Mouse (Mus musculus): ENCODE results near the gene Pik3cd. TPM values are rescaled to one million over a fixed set of nuclear protein-coding genes. Genes with fewer than 3 reads are reported as not detected.
A peak's percentile ranks its signal among the peaks of the same experiment; 100 is the strongest.
"Not testable (repeated sequence)": the region's sequence is repeated elsewhere in the genome, so short reads cannot be mapped to it uniquely, and the experiment has no call there.

Gene Pik3cd
- polyA plus RNA-seq (2015; fragmentation: Nextera tagmentation; extraction: Ambion mirVana), result 5.5 and 7.8 TPM in 2 replicates

DNA sequence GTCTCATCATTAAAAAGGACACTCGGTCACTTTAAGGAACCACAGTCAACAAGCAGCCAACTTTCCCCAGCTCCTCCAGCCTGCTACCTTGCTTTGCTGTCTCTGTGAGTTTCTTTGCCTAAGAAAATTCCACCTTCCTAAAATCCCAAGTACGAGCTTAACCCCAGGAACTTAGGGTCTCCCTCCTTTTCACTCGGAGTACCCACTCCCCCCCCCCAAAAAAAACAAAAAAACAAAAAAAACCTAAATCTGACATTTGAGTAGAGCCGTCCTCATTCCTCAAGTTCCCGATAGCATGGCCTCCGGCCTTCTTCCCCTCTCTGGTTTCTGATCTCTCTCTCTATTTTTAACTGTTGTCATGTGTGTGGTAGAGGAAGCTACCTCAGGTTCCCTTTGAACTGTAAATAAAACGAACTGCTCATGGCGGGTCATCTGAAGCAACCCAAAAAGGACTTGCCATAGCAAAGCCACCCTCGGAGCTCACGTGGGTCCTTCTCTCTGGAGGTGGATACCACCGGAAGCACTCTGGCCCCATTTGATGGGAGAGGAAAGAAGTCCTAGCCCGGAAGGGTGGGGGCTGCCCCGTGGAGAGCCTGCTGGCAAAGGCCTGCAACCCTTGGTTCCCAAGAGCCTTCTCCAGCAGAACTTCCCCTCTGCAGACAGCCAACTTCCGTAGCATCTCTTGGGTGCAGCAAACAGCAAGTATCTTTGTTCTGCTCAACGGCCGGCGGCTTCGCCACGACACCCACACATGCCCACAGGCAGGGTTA is at the start of gene Pik3cd:
Gene Pik3cd, minus strand, starts transcription at position 362 of the 770 bp plus-strand sequence.
- no peak within 1 kb of the TSS for H3K4me3 ChIP-seq (ENCODE audit: low read length)
- WGBS, result 44% methylated on average over 19 of the region's 19 CpGs
- H3K27ac ChIP-seq (ENCODE audit: low read length), result peak within 1 kb of the TSS; percentile 7; the same call in 1 of the 2 replicates
- no peaks in the 10 kb centered on the region for H3K36me3 ChIP-seq (ENCODE audit: control insufficient read depth, insufficient read depth)
- 0 out of 2 replicates have a peak, but pooled peaks cover 2% of the 10 kb centered on the region for H3K27me3 ChIP-seq (ENCODE audit: control insufficient read depth, insufficient read depth, low read length)
- no peaks in the 10 kb centered on the region for H3K9me3 ChIP-seq (replicated peaks; ENCODE audit: control insufficient read depth, low read length)
- H3K9ac ChIP-seq (ENCODE audit: low read length), result no peak within 1 kb of the TSS
- peak within 1 kb of the TSS; percentile 1 for H3K4me2 ChIP-seq (ENCODE audit: low read depth, low read length)
- ATAC-seq (replicated peaks; ENCODE audit: extremely low read depth, insufficient read depth, low FRiP score), result no peak
- peaks cover 9% of the 10 kb centered on the region; the same call in 1 of the 2 replicates for H3K4me1 ChIP-seq (ENCODE audit: control insufficient read depth, insufficient read depth, low read length)

DNA sequence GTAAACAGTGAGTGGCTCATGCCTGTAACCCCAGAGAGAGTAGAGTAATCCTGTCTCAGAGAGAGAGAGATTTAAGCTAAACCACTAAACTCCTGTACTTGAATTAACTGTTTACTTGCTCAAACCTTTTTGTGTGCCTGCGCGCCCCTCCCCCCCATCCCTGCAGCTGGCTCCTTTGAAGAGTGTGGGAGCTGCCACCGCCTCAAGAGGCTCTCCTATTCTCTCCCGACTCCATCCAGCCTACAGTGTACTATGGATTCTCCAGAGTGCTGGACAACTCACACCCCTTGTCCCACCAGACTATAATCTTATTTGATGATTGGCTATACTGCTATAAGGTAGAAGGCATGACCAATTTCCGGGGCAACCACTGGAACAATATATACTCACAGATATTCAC is 48.3 kb upstream of the Pik3cd start:
- no peaks in the 10 kb centered on the region for H3K4me1 ChIP-seq (ENCODE audit: control insufficient read depth, insufficient read depth, low read length)
- no peak overlapping the region for H3K4me3 ChIP-seq (ENCODE audit: low read length)
- no peak overlapping the region for H3K27ac ChIP-seq (ENCODE audit: low read length)
- ATAC-seq (replicated peaks; ENCODE audit: extremely low read depth, insufficient read depth, low FRiP score), result no peak
- no peak overlapping the region for H3K4me2 ChIP-seq (ENCODE audit: low read depth, low read length)
- H3K9ac ChIP-seq (ENCODE audit: low read length), result no peak overlapping the region
- no peaks in the 10 kb centered on the region for H3K27me3 ChIP-seq (ENCODE audit: control insufficient read depth, insufficient read depth, low read length)
- no peaks in the 10 kb centered on the region for H3K36me3 ChIP-seq (ENCODE audit: control insufficient read depth, insufficient read depth)
- 46% methylated on average over 5 of the region's 5 CpGs for WGBS
- no peaks in the 10 kb centered on the region for H3K9me3 ChIP-seq (replicated peaks; ENCODE audit: control insufficient read depth, low read length)

GRCm38 (mm10) chr4:149749663-149750015 is 47.3 kb upstream of the Pik3cd start:
- H3K4me3 ChIP-seq (ENCODE audit: low read length); H3K27ac ChIP-seq (ENCODE audit: low read length); H3K36me3 ChIP-seq (ENCODE audit: control insufficient read depth, insufficient read depth); H3K9ac ChIP-seq (ENCODE audit: low read length); H3K9me3 ChIP-seq (replicated peaks; ENCODE audit: control insufficient read depth, low read length); H3K4me1 ChIP-seq (ENCODE audit: control insufficient read depth, insufficient read depth, low read length); H3K27me3 ChIP-seq (ENCODE audit: control insufficient read depth, insufficient read depth, low read length); H3K4me2 ChIP-seq (ENCODE audit: low read depth, low read length); ATAC-seq (replicated peaks; ENCODE audit: extremely low read depth, insufficient read depth, low FRiP score): not testable (repeated sequence)
- WGBS, result 89% methylated on average over 3 of the region's 3 CpGs

GRCm38 (mm10) chr4:149749003-149749662 is 46.8 kb upstream of the Pik3cd start:
- 89% methylated on average over 18 of the region's 18 CpGs for WGBS

DNA sequence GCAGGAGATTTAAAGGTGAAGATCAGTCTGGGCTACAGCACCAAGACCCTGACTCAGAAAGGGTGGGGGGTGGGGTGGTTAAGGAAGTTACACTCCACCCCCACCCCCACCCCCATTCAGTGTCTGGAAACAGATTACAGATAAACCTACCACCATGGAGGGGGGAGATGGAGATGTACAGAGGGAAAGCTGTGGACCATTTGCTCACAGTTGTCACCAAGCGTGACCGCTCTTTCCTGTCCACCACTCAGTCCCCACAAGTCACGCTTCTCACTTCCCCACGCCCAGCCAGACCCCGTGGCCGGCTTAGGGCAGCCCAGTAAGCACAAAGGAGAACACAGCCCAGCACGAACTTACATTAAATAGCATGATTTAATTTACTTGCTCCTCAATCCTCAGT is 41.7 kb upstream of the Pik3cd start:
- Histone ChIP-seq H3K4me1 (ENCODE audit: control insufficient read depth, insufficient read depth, low read length) (no peaks in the 10 kb centered on the region), H3K27me3 (ENCODE audit: control insufficient read depth, insufficient read depth, low read length) (no peaks in the 10 kb centered on the region), H3K9ac (ENCODE audit: low read length) (no peak overlapping the region), H3K9me3 (replicated peaks; ENCODE audit: control insufficient read depth, low read length) (no peaks in the 10 kb centered on the region), H3K4me3 (ENCODE audit: low read length) (no peak overlapping the region), H3K27ac (ENCODE audit: low read length) (no peak overlapping the region), H3K36me3 (ENCODE audit: control insufficient read depth, insufficient read depth) (no peaks in the 10 kb centered on the region), H3K4me2 (ENCODE audit: low read depth, low read length) (no peak overlapping the region)
- ATAC-seq (replicated peaks; ENCODE audit: extremely low read depth, insufficient read depth, low FRiP score), result no peak
- 73% methylated on average over 7 of the region's 7 CpGs for WGBS

More at GRCm38 (mm10) chr4:149749003-149749662, 46.8 kb upstream of the Pik3cd start:
- H3K9me3 ChIP-seq (replicated peaks; ENCODE audit: control insufficient read depth, low read length), result no peaks in the 10 kb centered on the region
- no peak overlapping the region for H3K9ac ChIP-seq (ENCODE audit: low read length)
- no peaks in the 10 kb centered on the region for H3K4me1 ChIP-seq (ENCODE audit: control insufficient read depth, insufficient read depth, low read length)
- H3K27ac ChIP-seq (ENCODE audit: low read length), result no peak overlapping the region
- no peaks in the 10 kb centered on the region for H3K27me3 ChIP-seq (ENCODE audit: control insufficient read depth, insufficient read depth, low read length)
- no peak overlapping the region for H3K4me3 ChIP-seq (ENCODE audit: low read length)
- H3K36me3 ChIP-seq (ENCODE audit: control insufficient read depth, insufficient read depth), result no peaks in the 10 kb centered on the region
- no peak for ATAC-seq (replicated peaks; ENCODE audit: extremely low read depth, insufficient read depth, low FRiP score)
- no peak overlapping the region for H3K4me2 ChIP-seq (ENCODE audit: low read depth, low read length)

GRCm38 (mm10) chr4:149742011-149742530 is 39.7 kb upstream of the Pik3cd start:
- Histone ChIP-seq H3K4me1 (ENCODE audit: control insufficient read depth, insufficient read depth, low read length) (peaks cover under 1% of the 10 kb centered on the region; the same call in 1 of the 2 replicates), H3K27ac (ENCODE audit: low read length) (no peak overlapping the region), H3K4me2 (ENCODE audit: low read depth, low read length) (no peak overlapping the region), H3K27me3 (ENCODE audit: control insufficient read depth, insufficient read depth, low read length) (no peaks in the 10 kb centered on the region), H3K4me3 (ENCODE audit: low read length) (no peak overlapping the region), H3K9ac (ENCODE audit: low read length) (no peak overlapping the region), H3K36me3 (ENCODE audit: control insufficient read depth, insufficient read depth) (no peaks in the 10 kb centered on the region), H3K9me3 (replicated peaks; ENCODE audit: control insufficient read depth, low read length) (no peaks in the 10 kb centered on the region)
- 93% methylated on average over 14 of the region's 14 CpGs for WGBS
- ATAC-seq (replicated peaks; ENCODE audit: extremely low read depth, insufficient read depth, low FRiP score), result no peak

DNA sequence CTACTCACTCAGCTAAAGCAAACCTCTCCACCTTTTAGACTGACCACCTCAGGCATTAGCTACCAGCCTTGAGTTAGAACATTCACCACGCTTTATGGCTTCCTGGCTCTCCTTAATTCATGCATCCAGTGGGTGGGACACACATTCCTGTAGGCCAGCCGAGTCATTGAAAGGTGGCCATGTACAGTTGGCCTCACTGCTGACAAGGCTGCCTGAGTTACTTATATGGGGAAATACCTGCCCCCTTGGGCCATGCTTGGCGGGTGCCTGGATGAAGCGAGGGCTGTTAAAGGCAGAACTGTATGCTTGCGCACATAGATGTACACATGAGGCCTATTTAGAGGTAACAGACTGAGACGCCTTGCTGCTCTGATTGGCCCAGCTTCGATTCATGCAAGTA is 37.9 kb upstream of the Pik3cd start:
- Histone ChIP-seq H3K4me3 (ENCODE audit: low read length) (no peak overlapping the region), H3K9me3 (replicated peaks; ENCODE audit: control insufficient read depth, low read length) (no peaks in the 10 kb centered on the region), H3K9ac (ENCODE audit: low read length) (no peak overlapping the region), H3K4me1 (ENCODE audit: control insufficient read depth, insufficient read depth, low read length) (peaks cover 18% of the 10 kb centered on the region), H3K27me3 (ENCODE audit: control insufficient read depth, insufficient read depth, low read length) (no peaks in the 10 kb centered on the region), H3K36me3 (ENCODE audit: control insufficient read depth, insufficient read depth) (no peaks in the 10 kb centered on the region), H3K4me2 (ENCODE audit: low read depth, low read length) (no peak overlapping the region), H3K27ac (ENCODE audit: low read length) (no peak overlapping the region)
- no peak for ATAC-seq (replicated peaks; ENCODE audit: extremely low read depth, insufficient read depth, low FRiP score)
- WGBS, result 83% methylated on average over 7 of the region's 7 CpGs

- Histone ChIP-seq H3K4me2 (ENCODE audit: low read depth, low read length) (no peak overlapping the region), H3K27ac (ENCODE audit: low read length) (no peak overlapping the region), H3K9me3 (replicated peaks; ENCODE audit: control insufficient read depth, low read length) (no peaks in the 10 kb centered on the region), H3K4me1 (ENCODE audit: control insufficient read depth, insufficient read depth, low read length) (peaks cover 26% of the 10 kb centered on the region), H3K9ac (ENCODE audit: low read length) (no peak overlapping the region), H3K27me3 (ENCODE audit: control insufficient read depth, insufficient read depth, low read length) (no peaks in the 10 kb centered on the region), H3K4me3 (ENCODE audit: low read length) (no peak overlapping the region), H3K36me3 (ENCODE audit: control insufficient read depth, insufficient read depth) (no peaks in the 10 kb centered on the region)
- WGBS, result 58% methylated on average over 5 of the region's 5 CpGs
- ATAC-seq (replicated peaks; ENCODE audit: extremely low read depth, insufficient read depth, low FRiP score), result no peak
Observed at GRCm38 (mm10) chr4:149739478-149739877, 37.1 kb upstream of the Pik3cd start.
